Mouse (Mus musculus) heart, postnatal 0 days (tissue): ENCODE data around the gene Folr2. TPM values are rescaled to one million over a fixed set of nuclear protein-coding genes. Genes with fewer than 3 reads are reported as not detected.

Experiments
- ATAC-seq: fragments of 200-750 bp; cut with Nextera tagmentation; 2 replicates; pipeline ENCODE4 v1.8.0; 2017; ENCODE audit warnings: low read depth, moderate number of reproducible peaks, moderate library complexity; ENCODE audit not compliant: insufficient read depth
- DNase-seq: peaks from one replicate; pipeline ENCODE4 v3.0.0-alpha.2; 2016; ENCODE audit warnings: low spot score
- H3K27ac ChIP-seq: fragments of 300-500 bp; sonication (generic); 2 replicates; pipeline ENCODE4 v1.5.1; 2014; ENCODE audit warnings: low read depth, mild to moderate bottlenecking
- H3K27me3 ChIP-seq: fragments of 300-500 bp; sonication (generic); 2 replicates; pipeline ENCODE4 v1.6.1; 2014; ENCODE audit warnings: low read length, mixed read lengths; ENCODE audit not compliant: control insufficient read depth, insufficient read depth
- H3K36me3 ChIP-seq: fragments of 300-500 bp; sonication (generic); replicated peaks from 2 replicates; pipeline ENCODE4 v1.6.1; 2014; ENCODE audit warnings: low read length, mixed read lengths; ENCODE audit not compliant: control insufficient read depth, insufficient read depth
- H3K4me1 ChIP-seq: fragments of 300-500 bp; sonication (generic); 2 replicates; pipeline ENCODE4 v1.6.1; 2014; ENCODE audit warnings: antibody characterized with exemption; ENCODE audit not compliant: control insufficient read depth, insufficient read depth
- H3K4me2 ChIP-seq: fragments of 300-500 bp; sonication (generic); 2 replicates; pipeline ENCODE4 v1.6.1; 2014; ENCODE audit warnings: low read depth, mild to moderate bottlenecking, low read length, moderate library complexity
- H3K4me3 ChIP-seq: fragments of 300-500 bp; sonication (generic); 2 replicates; pipeline ENCODE4 v1.5.1; 2014; ENCODE audit warnings: low read depth, low read length
- H3K9ac ChIP-seq: fragments of 300-500 bp; sonication (generic); replicated peaks from 2 replicates; pipeline ENCODE4 v1.6.1; 2014; ENCODE audit warnings: low read depth, low read length, mixed read lengths
- H3K9me3 ChIP-seq: fragments of 300-500 bp; sonication (generic); replicated peaks from 2 replicates; pipeline ENCODE4 v1.6.1; 2016; ENCODE audit warnings: low read length; ENCODE audit not compliant: control insufficient read depth
- CTCF ChIP-seq: IDR thresholded peaks from 2 replicates; pipeline ENCODE4 v1.5.1; 2016; ENCODE audit warnings: antibody characterized with exemption, control low read depth, low read depth
- EP300 ChIP-seq: IDR thresholded peaks from 2 replicates; pipeline ENCODE4 v1.6.1; 2016; ENCODE audit warnings: antibody characterized with exemption, low read depth
- WGBS: fragments of 180-500 bp; shearing (Covaris S2); extraction: QIAGEN DNeasy Blood & Tissue Kit; methylation state at CpG from one replicate; pipeline ENCODE4 v1.1.7; 2014; 5-methylcytosine and 5-hydroxymethylcytosine counted together
- polyA plus RNA-seq: library from polyadenylated mRNA; unstranded; fragments of >200 nt; fragmentation: Nextera tagmentation; extraction: Ambion mirVana; gene quantifications from 2 replicates; pipeline ENCODE4 v1.2.1, GENCODE M21; 2015
- total RNA-seq: library from RNA; depleted of rRNA; stranded (reverse); fragments of >200 nt; gene quantifications from 2 replicates; pipeline ENCODE4 v1.2.3, GENCODE M21; 2014; ENCODE audit warnings: low replicate concordance

Folr2 gene
- total and polyA plus RNA-seq, 2 experiments from 2014 or later = 0.86 to 2.6 TPM

DNA sequence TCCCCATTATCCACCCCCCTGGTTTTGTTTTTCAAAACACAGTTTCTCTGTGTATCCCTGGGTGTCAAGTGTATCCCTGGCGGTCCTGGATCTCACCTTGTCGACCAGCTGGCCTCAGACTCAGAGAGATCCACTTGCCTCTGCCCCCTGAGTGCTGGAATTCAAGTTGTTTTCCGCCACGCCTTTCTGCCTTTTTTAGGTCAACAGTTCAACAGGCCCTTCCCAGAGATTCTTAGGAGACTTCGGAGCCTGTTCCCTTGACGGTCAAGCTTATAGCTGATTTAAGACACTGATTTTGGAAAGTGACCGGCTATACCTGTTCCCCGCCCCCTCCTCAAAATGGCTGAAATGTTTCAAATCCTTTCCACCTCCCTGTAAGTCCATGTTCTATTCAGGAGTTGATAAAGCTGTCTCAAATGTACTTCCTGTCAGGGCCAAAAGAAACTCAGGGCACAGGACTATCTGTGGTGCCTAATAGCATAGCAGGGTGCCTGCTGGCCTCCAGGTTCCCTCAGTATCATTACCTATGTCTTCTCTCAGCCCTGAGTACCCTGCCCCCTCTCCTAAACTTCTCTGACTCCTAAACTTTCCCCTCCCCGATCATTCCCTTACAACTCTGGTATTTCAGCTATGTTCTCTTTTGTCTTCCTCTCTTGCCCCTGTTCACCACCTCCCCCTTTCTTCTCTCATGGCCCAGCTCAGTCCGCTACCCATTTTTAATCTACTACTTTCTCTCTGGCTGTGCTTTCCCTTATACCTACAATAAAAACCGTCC, 9.7 kb upstream of the Folr2 start:
- no peak overlapping the region for H3K4me3 ChIP-seq
- H3K27me3 ChIP-seq = no peaks in the 10 kb centered on the region
- no peak for DNase-seq
- 80% methylated on average over 11 of the region's 11 CpGs for WGBS
- TF ChIP-seq CTCF = no peak
- no peak for TF ChIP-seq EP300
- no peaks in the 10 kb centered on the region for H3K9me3 ChIP-seq
- 0 out of 2 replicates have a peak, but pooled peaks cover 14% of the 10 kb centered on the region for H3K4me1 ChIP-seq
- ATAC-seq = no peak
- no peak overlapping the region for H3K27ac ChIP-seq
- H3K9ac ChIP-seq = no peak overlapping the region
- no peak overlapping the region for H3K4me2 ChIP-seq
- H3K36me3 ChIP-seq = no peaks in the 10 kb centered on the region

GRCm38 (mm10) chr7:101863415-101863814, 6.4 kb upstream of the Folr2 start, which contains the start of gene Anapc15:
Gene Anapc15, plus strand, starts transcription at chr7:101863715.
- 66% methylated on average over 3 of the region's 3 CpGs for WGBS

GRCm38 (mm10) chr7:101862291-101862690, 5.3 kb upstream of the Folr2 start:
- no peaks in the 10 kb centered on the region for H3K27me3 ChIP-seq
- DNase-seq (no peak), ATAC-seq (no peak)
- no peaks in the 10 kb centered on the region for H3K36me3 ChIP-seq
- H3K4me2 ChIP-seq = no peak overlapping the region
- TF ChIP-seq CTCF (no peak), EP300 (no peak)
- H3K4me1 ChIP-seq = no peaks in the 10 kb centered on the region
- no peak overlapping the region for H3K27ac ChIP-seq
- H3K9me3 ChIP-seq = no peaks in the 10 kb centered on the region
- H3K9ac ChIP-seq = no peak overlapping the region
- WGBS = 56% methylated on average over 3 of the region's 3 CpGs
- H3K4me3 ChIP-seq = no peak overlapping the region

More at GRCm38 (mm10) chr7:101863415-101863814, 6.4 kb upstream of the Folr2 start, which contains the start of gene Anapc15:
- no peak for DNase-seq
- Histone ChIP-seq H3K4me1 (0 out of 2 replicates have a peak, but pooled peaks cover 5% of the 10 kb centered on the region), H3K27me3 (no peaks in the 10 kb centered on the region), H3K4me2 (no peak within 1 kb of the TSS), H3K36me3 (no peaks in the 10 kb centered on the region), H3K4me3 (no peak within 1 kb of the TSS), H3K9ac (no peak within 1 kb of the TSS), H3K9me3 (no peaks in the 10 kb centered on the region), H3K27ac (no peak within 1 kb of the TSS)
- TF ChIP-seq EP300 (no peak), CTCF (no peak)
- no peak for ATAC-seq

DNA sequence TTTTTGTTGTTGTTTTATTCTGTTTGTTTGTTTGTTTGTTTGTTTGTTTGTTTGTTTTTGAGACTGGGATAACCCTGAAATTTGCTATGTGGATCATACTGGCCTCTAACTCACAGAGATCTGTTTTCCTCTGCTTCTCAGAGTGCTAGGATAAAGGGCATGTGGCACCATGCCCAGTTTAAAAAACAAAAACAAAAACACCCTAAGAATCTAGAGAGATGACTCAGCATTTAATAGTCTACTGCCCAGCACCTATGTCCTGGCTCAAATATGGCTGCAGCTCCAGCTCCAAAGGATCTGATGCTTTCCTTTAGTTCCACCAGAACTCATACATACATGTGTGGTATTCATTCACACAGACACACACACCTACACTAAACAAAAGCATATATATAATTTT, 4.0 kb upstream of the Folr2 start:
- ATAC-seq (no peak), DNase-seq (no peak)
- Histone ChIP-seq H3K27me3 (no peaks in the 10 kb centered on the region), H3K9me3 (no peaks in the 10 kb centered on the region), H3K36me3 (no peaks in the 10 kb centered on the region), H3K4me3 (no peak overlapping the region), H3K27ac (no peak overlapping the region), H3K4me1 (no peaks in the 10 kb centered on the region), H3K4me2 (no peak overlapping the region), H3K9ac (no peak overlapping the region)
- no peak for TF ChIP-seq CTCF
- TF ChIP-seq EP300 = no peak

DNA sequence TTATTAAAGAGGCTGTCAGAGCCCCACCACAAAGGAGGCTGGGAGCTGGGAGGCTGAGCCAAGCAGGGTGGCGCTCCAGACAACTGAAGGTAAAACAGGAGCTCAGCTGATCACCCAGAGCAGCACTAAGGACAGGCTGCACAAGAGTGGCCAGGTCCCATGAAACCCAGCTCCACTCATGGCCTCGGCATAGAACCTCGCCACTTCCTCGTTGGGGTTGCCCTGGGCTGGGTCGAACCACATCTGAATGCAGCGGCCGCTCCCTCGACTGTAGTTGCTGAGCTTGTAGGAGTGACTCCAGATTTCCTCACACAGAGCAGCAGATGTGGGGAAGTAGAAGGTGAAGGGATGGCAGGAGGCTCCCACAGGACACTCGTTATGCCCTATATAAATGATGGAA, 1.4 kb upstream of the Folr2 start:
- no peak overlapping the region for H3K4me3 ChIP-seq
- no peaks in the 10 kb centered on the region for H3K27me3 ChIP-seq
- ATAC-seq = no peak
- TF ChIP-seq EP300 (no peak), CTCF (no peak)
- no peak overlapping the region for H3K27ac ChIP-seq
- H3K36me3 ChIP-seq = no peaks in the 10 kb centered on the region
- no peak for DNase-seq
- no peak overlapping the region for H3K4me2 ChIP-seq
- no peak overlapping the region for H3K9ac ChIP-seq
- H3K9me3 ChIP-seq = no peaks in the 10 kb centered on the region
- H3K4me1 ChIP-seq = no peaks in the 10 kb centered on the region
- WGBS = 77% methylated on average over 9 of the region's 9 CpGs

GRCm38 (mm10) chr7:101853816-101854215, 3.2 kb downstream of the Folr2 start:
- no peak for TF ChIP-seq EP300
- no peak for TF ChIP-seq CTCF
- Histone ChIP-seq H3K9me3 (no peaks in the 10 kb centered on the region), H3K27me3 (no peaks in the 10 kb centered on the region), H3K9ac (no peak overlapping the region), H3K36me3 (no peaks in the 10 kb centered on the region), H3K4me2 (no peak overlapping the region), H3K4me1 (no peaks in the 10 kb centered on the region), H3K4me3 (no peak overlapping the region), H3K27ac (no peak overlapping the region)
- ATAC-seq = no peak
- 49% methylated on average over 2 of the region's 2 CpGs for WGBS
- DNase-seq = no peak
